Mouse (Mus musculus): ENCODE data around the gene Abcc2.

- TF ChIP-seq CTCF (IDR thresholded peaks at IDR 0.05; ENCODE audit: low read depth) (peak; percentile 96), EP300 (IDR thresholded peaks at IDR 0.05; ENCODE audit: low read depth) (peak; percentile 54; the same call in 1 of the 2 replicates)
Observed at GRCm38 (mm10) chr19:43753226-43753835, 28.7 kb upstream of the Abcc2 start.

Data from liver, postnatal 0 days (tissue).